Mouse (Mus musculus): ENCODE data around the gene Tmcc2. TPM values are rescaled to one million over a fixed set of nuclear protein-coding genes. Genes with fewer than 3 reads are reported as not detected.
A peak's percentile ranks its signal among the peaks of the same experiment; 100 is the strongest.

The Tmcc2 gene
- polyA plus RNA-seq, 1 experiment from 2014 or later, result 12.0 TPM

GRCm38 (mm10) chr1:132370681-132371173, 20.4 kb downstream of the Tmcc2 start:
- Histone ChIP-seq H3K27me3 (ENCODE audit: control insufficient read depth, insufficient read depth, low read length) (no peaks in the 10 kb centered on the region), H3K9me3 (ENCODE audit: control insufficient read depth, low read length) (no peaks in the 10 kb centered on the region), H3K9ac (ENCODE audit: low read depth, low read length) (no peak overlapping the region), H3K4me2 (replicated peaks; ENCODE audit: low read depth, low read length) (no peak overlapping the region), H3K4me1 (replicated peaks; ENCODE audit: control insufficient read depth, insufficient read depth, low read length) (peaks cover 21% of the 10 kb centered on the region), H3K36me3 (ENCODE audit: control insufficient read depth, insufficient read depth, low read length) (0 out of 2 replicates have a peak, but pooled peaks cover 2% of the 10 kb centered on the region), H3K27ac (ENCODE audit: low read depth, low read length) (peak overlapping the region; percentile 51), H3K4me3 (ENCODE audit: low read depth, low read length) (no peak overlapping the region)
- ATAC-seq (ENCODE audit: low FRiP score) (no peak), DNase-seq (ENCODE audit: low spot score) (no peak)
- WGBS, result 82% methylated on average over 9 of the region's 9 CpGs

GRCm38 (mm10) chr1:132367692-132368506, 23.2 kb downstream of the Tmcc2 start:
- no peaks in the 10 kb centered on the region for H3K27me3 ChIP-seq (ENCODE audit: control insufficient read depth, insufficient read depth, low read length)
- no peak overlapping the region for H3K9ac ChIP-seq (ENCODE audit: low read depth, low read length)
- ATAC-seq (ENCODE audit: low FRiP score) (peak; percentile 77), DNase-seq (ENCODE audit: low spot score) (peak; percentile 89)
- H3K9me3 ChIP-seq (ENCODE audit: control insufficient read depth, low read length), result no peaks in the 10 kb centered on the region
- 40% methylated on average over 7 of the region's 7 CpGs for WGBS
- no peak overlapping the region for H3K27ac ChIP-seq (ENCODE audit: low read depth, low read length)
- H3K4me2 ChIP-seq (replicated peaks; ENCODE audit: low read depth, low read length), result no peak overlapping the region
- H3K4me1 ChIP-seq (replicated peaks; ENCODE audit: control insufficient read depth, insufficient read depth, low read length), result peaks cover 16% of the 10 kb centered on the region
- H3K4me3 ChIP-seq (ENCODE audit: low read depth, low read length), result no peak overlapping the region
- H3K36me3 ChIP-seq (ENCODE audit: control insufficient read depth, insufficient read depth, low read length), result no peaks in the 10 kb centered on the region

GRCm38 (mm10) chr1:132366937-132367336, 24.1 kb downstream of the Tmcc2 start:
- H3K4me1 ChIP-seq (replicated peaks; ENCODE audit: control insufficient read depth, insufficient read depth, low read length), result peaks cover 7% of the 10 kb centered on the region
- no peak for ATAC-seq (ENCODE audit: low FRiP score)

GRCm38 (mm10) chr1:132366235-132366634, 24.8 kb downstream of the Tmcc2 start:
- Histone ChIP-seq H3K4me2 (replicated peaks; ENCODE audit: low read depth, low read length) (no peak overlapping the region), H3K36me3 (ENCODE audit: control insufficient read depth, insufficient read depth, low read length) (peaks cover 2% of the 10 kb centered on the region; the same call in 1 of the 2 replicates), H3K27ac (ENCODE audit: low read depth, low read length) (no peak overlapping the region), H3K4me1 (replicated peaks; ENCODE audit: control insufficient read depth, insufficient read depth, low read length) (peaks cover 3% of the 10 kb centered on the region), H3K9ac (ENCODE audit: low read depth, low read length) (no peak overlapping the region), H3K9me3 (ENCODE audit: control insufficient read depth, low read length) (no peaks in the 10 kb centered on the region), H3K4me3 (ENCODE audit: low read depth, low read length) (no peak overlapping the region), H3K27me3 (ENCODE audit: control insufficient read depth, insufficient read depth, low read length) (no peaks in the 10 kb centered on the region)
- DNase-seq (ENCODE audit: low spot score) (no peak), ATAC-seq (ENCODE audit: low FRiP score) (no peak)
- WGBS, result 59% methylated on average over 8 of the region's 8 CpGs

More at GRCm38 (mm10) chr1:132366937-132367336, 24.1 kb downstream of the Tmcc2 start:
- no peak overlapping the region for H3K4me2 ChIP-seq (replicated peaks; ENCODE audit: low read depth, low read length)
- WGBS, result 82% methylated on average over 6 of the region's 6 CpGs
- H3K4me3 ChIP-seq (ENCODE audit: low read depth, low read length), result no peak overlapping the region
- DNase-seq (ENCODE audit: low spot score), result no peak
- H3K9ac ChIP-seq (ENCODE audit: low read depth, low read length), result peak overlapping the region; percentile 16; the same call in 1 of the 2 replicates
- H3K27ac ChIP-seq (ENCODE audit: low read depth, low read length), result no peak overlapping the region
- H3K9me3 ChIP-seq (ENCODE audit: control insufficient read depth, low read length), result no peaks in the 10 kb centered on the region
- no peaks in the 10 kb centered on the region for H3K27me3 ChIP-seq (ENCODE audit: control insufficient read depth, insufficient read depth, low read length)
- no peaks in the 10 kb centered on the region for H3K36me3 ChIP-seq (ENCODE audit: control insufficient read depth, insufficient read depth, low read length)

GRCm38 (mm10) chr1:132365645-132366044, 25.4 kb downstream of the Tmcc2 start:
- Histone ChIP-seq H3K4me1 (replicated peaks; ENCODE audit: control insufficient read depth, insufficient read depth, low read length) (peaks cover 3% of the 10 kb centered on the region), H3K4me2 (replicated peaks; ENCODE audit: low read depth, low read length) (no peak overlapping the region), H3K9me3 (ENCODE audit: control insufficient read depth, low read length) (no peaks in the 10 kb centered on the region), H3K4me3 (ENCODE audit: low read depth, low read length) (no peak overlapping the region), H3K36me3 (ENCODE audit: control insufficient read depth, insufficient read depth, low read length) (peaks cover 6% of the 10 kb centered on the region), H3K9ac (ENCODE audit: low read depth, low read length) (no peak overlapping the region), H3K27ac (ENCODE audit: low read depth, low read length) (no peak overlapping the region), H3K27me3 (ENCODE audit: control insufficient read depth, insufficient read depth, low read length) (no peaks in the 10 kb centered on the region)
- DNase-seq (ENCODE audit: low spot score) (no peak), ATAC-seq (ENCODE audit: low FRiP score) (no peak)
- 50% methylated on average over 4 of the region's 4 CpGs for WGBS

GRCm38 (mm10) chr1:132364896-132365557, 26.1 kb downstream of the Tmcc2 start:
- DNase-seq (ENCODE audit: low spot score), result no peak

GRCm38 (mm10) chr1:132364388-132364787, 26.7 kb downstream of the Tmcc2 start:
- no peak for ATAC-seq (ENCODE audit: low FRiP score)
- H3K36me3 ChIP-seq (ENCODE audit: control insufficient read depth, insufficient read depth, low read length), result peaks cover 16% of the 10 kb centered on the region
- DNase-seq (ENCODE audit: low spot score), result no peak
- no peak overlapping the region for H3K4me2 ChIP-seq (replicated peaks; ENCODE audit: low read depth, low read length)
- H3K27ac ChIP-seq (ENCODE audit: low read depth, low read length), result no peak overlapping the region
- no peak overlapping the region for H3K4me3 ChIP-seq (ENCODE audit: low read depth, low read length)
- H3K9me3 ChIP-seq (ENCODE audit: control insufficient read depth, low read length), result no peaks in the 10 kb centered on the region
- 96% methylated on average over 3 of the region's 3 CpGs for WGBS
- H3K4me1 ChIP-seq (replicated peaks; ENCODE audit: control insufficient read depth, insufficient read depth, low read length), result peaks cover 3% of the 10 kb centered on the region
- H3K9ac ChIP-seq (ENCODE audit: low read depth, low read length), result no peak overlapping the region
- H3K27me3 ChIP-seq (ENCODE audit: control insufficient read depth, insufficient read depth, low read length), result no peaks in the 10 kb centered on the region

More at GRCm38 (mm10) chr1:132364896-132365557, 26.1 kb downstream of the Tmcc2 start:
- H3K4me2 ChIP-seq (replicated peaks; ENCODE audit: low read depth, low read length), result no peak overlapping the region
- no peak for ATAC-seq (ENCODE audit: low FRiP score)
- no peaks in the 10 kb centered on the region for H3K9me3 ChIP-seq (ENCODE audit: control insufficient read depth, low read length)
- H3K9ac ChIP-seq (ENCODE audit: low read depth, low read length), result no peak overlapping the region
- H3K4me1 ChIP-seq (replicated peaks; ENCODE audit: control insufficient read depth, insufficient read depth, low read length), result peaks cover 3% of the 10 kb centered on the region
- 90% methylated on average over 7 of the region's 7 CpGs for WGBS
- H3K36me3 ChIP-seq (ENCODE audit: control insufficient read depth, insufficient read depth, low read length), result peaks cover 13% of the 10 kb centered on the region
- no peak overlapping the region for H3K4me3 ChIP-seq (ENCODE audit: low read depth, low read length)
- no peaks in the 10 kb centered on the region for H3K27me3 ChIP-seq (ENCODE audit: control insufficient read depth, insufficient read depth, low read length)
- H3K27ac ChIP-seq (ENCODE audit: low read depth, low read length), result no peak overlapping the region

GRCm38 (mm10) chr1:132361959-132362358, 29.1 kb downstream of the Tmcc2 start:
- no peak for DNase-seq (ENCODE audit: low spot score)
- H3K9me3 ChIP-seq (ENCODE audit: control insufficient read depth, low read length), result no peaks in the 10 kb centered on the region
- H3K9ac ChIP-seq (ENCODE audit: low read depth, low read length), result no peak overlapping the region
- H3K27me3 ChIP-seq (ENCODE audit: control insufficient read depth, insufficient read depth, low read length), result no peaks in the 10 kb centered on the region
- H3K4me1 ChIP-seq (replicated peaks; ENCODE audit: control insufficient read depth, insufficient read depth, low read length), result peaks cover 3% of the 10 kb centered on the region
- no peak for ATAC-seq (ENCODE audit: low FRiP score)
- peaks cover 24% of the 10 kb centered on the region for H3K36me3 ChIP-seq (ENCODE audit: control insufficient read depth, insufficient read depth, low read length)
- H3K27ac ChIP-seq (ENCODE audit: low read depth, low read length), result no peak overlapping the region
- no peak overlapping the region for H3K4me3 ChIP-seq (ENCODE audit: low read depth, low read length)
- H3K4me2 ChIP-seq (replicated peaks; ENCODE audit: low read depth, low read length), result no peak overlapping the region
- WGBS, result 95% methylated on average over 6 of the region's 6 CpGs
